Mouse (Mus musculus) neural tube, embryonic 13.5 days (tissue): ENCODE measurements around the gene Emb. TPM values are rescaled to one million over a fixed set of nuclear protein-coding genes. Genes with fewer than 3 reads are reported as not detected.
"Not testable (repeated sequence)": the region's sequence is repeated elsewhere in the genome, so short reads cannot be mapped to it uniquely, and the experiment has no call there.

Experiments
- ATAC-seq: fragments of 200-750 bp; cut with Nextera tagmentation; 2 replicates; pipeline ENCODE4 v1.8.0; 2017; ENCODE audit warnings: low read depth, mild to moderate bottlenecking, moderate TSS enrichment, moderate library complexity
- H3K27ac ChIP-seq: fragments of 300-500 bp; sonication (generic); replicated peaks from 2 replicates; pipeline ENCODE4 v1.5.1; 2015; ENCODE audit warnings: moderate library complexity, mild to moderate bottlenecking, inconsistent platforms
- H3K27me3 ChIP-seq: fragments of 300-500 bp; sonication (generic); 2 replicates; pipeline ENCODE4 v1.6.1; 2015; ENCODE audit warnings: mild to moderate bottlenecking, inconsistent platforms
- H3K36me3 ChIP-seq: fragments of 300-500 bp; sonication (generic); 2 replicates; pipeline ENCODE4 v1.6.1; 2015; ENCODE audit warnings: mild to moderate bottlenecking, inconsistent platforms
- H3K4me1 ChIP-seq: fragments of 300-500 bp; sonication (generic); replicated peaks from 2 replicates; pipeline ENCODE4 v1.6.1; 2015; ENCODE audit warnings: inconsistent platforms
- H3K4me2 ChIP-seq: fragments of 300-500 bp; sonication (generic); 2 replicates; pipeline ENCODE4 v1.6.1; 2015; ENCODE audit warnings: inconsistent platforms, mild to moderate bottlenecking, moderate library complexity
- H3K4me3 ChIP-seq: fragments of 300-500 bp; sonication (generic); 2 replicates; pipeline ENCODE4 v1.5.1; 2015; ENCODE audit warnings: mild to moderate bottlenecking, inconsistent platforms
- H3K9ac ChIP-seq: fragments of 300-500 bp; sonication (generic); 2 replicates; pipeline ENCODE4 v1.6.1; 2015; ENCODE audit warnings: moderate library complexity, mild to moderate bottlenecking, inconsistent platforms
- H3K9me3 ChIP-seq: fragments of 300-500 bp; sonication (generic); 2 replicates; pipeline ENCODE4 v1.6.1; 2016; ENCODE audit warnings: inconsistent platforms
- WGBS: fragments of 180-500 bp; shearing (Covaris S2); methylation state at CpG from one replicate; pipeline ENCODE4 v1.1.7; 2015; 5-methylcytosine and 5-hydroxymethylcytosine counted together
- polyA plus RNA-seq: library from polyadenylated mRNA; unstranded; fragments of >200 nt; fragmentation: Nextera tagmentation; extraction: Ambion mirVana; gene quantifications from 2 replicates; pipeline ENCODE4 v1.2.1, GENCODE M21; 2015

The Emb gene
- 15.4 and 15.6 TPM in 2 replicates for polyA plus RNA-seq

- WGBS: 89% methylated on average over 6 of the region's 6 CpGs
- H3K36me3 ChIP-seq: no peaks in the 10 kb centered on the region
- no peaks in the 10 kb centered on the region for H3K27me3 ChIP-seq
- H3K27ac ChIP-seq: no peak within 1 kb of the TSS
- no peaks in the 10 kb centered on the region for H3K4me1 ChIP-seq
- no peak within 1 kb of the TSS for H3K9ac ChIP-seq
- no peak within 1 kb of the TSS for H3K4me3 ChIP-seq
- H3K4me2 ChIP-seq: no peak within 1 kb of the TSS
- H3K9me3 ChIP-seq: no peaks in the 10 kb centered on the region
- no peak for ATAC-seq
These were observed at the start of gene Emb for GRCm38 (mm10) chr13:117208236-117208635. Gene Emb, plus strand, starts transcription at chr13:117208536.

DNA sequence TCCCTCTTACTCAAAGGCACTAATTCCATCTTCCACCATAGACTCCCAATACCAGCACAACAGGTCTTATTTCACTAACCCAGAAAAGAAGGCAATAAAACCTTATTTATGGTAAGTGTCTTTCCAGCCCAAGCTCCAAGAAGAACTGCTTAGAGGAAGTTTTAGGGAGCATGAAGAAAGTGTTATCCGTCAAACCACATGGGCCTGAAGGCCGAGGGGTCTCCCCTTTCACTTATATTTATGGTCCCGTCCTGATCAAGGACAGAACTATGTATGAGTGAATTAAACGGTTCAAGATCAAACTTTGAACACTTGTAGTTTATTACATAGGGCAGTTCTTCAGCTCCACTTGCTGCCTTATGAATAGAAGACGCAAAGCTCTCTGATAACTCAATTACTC is 44.4 kb upstream of the Emb start:
- Histone ChIP-seq H3K9me3 (peaks cover 3% of the 10 kb centered on the region; the same call in 1 of the 2 replicates), H3K9ac (no peak overlapping the region), H3K4me1 (no peaks in the 10 kb centered on the region), H3K4me2 (no peak overlapping the region), H3K4me3 (no peak overlapping the region), H3K36me3 (no peaks in the 10 kb centered on the region), H3K27ac (no peak overlapping the region), H3K27me3 (no peaks in the 10 kb centered on the region)
- 82% methylated on average over 5 of the region's 5 CpGs for WGBS
- no peak for ATAC-seq

DNA sequence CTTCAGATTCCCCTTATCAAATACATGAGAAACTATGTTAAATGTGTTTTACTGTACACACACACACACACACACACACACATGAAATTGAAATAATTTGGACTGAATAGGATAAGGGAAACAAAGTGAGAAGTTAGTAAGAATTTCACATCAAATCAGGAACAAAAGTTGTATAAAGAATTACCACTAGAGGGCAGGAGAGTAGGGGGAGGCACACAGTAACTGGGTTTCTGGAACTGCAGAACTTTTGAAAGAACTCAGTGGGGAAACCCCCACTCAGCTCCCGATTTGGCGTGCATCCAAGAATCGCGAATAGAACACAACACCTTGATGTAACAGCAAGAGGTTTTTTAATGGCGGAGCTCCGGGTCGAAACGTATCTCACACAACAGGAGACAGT is 43.3 kb upstream of the Emb start:
- no peaks in the 10 kb centered on the region for H3K4me1 ChIP-seq
- H3K9me3 ChIP-seq: peaks cover 3% of the 10 kb centered on the region; the same call in 1 of the 2 replicates
- no peaks in the 10 kb centered on the region for H3K27me3 ChIP-seq
- ATAC-seq: no peak
- H3K4me2 ChIP-seq: no peak overlapping the region
- H3K27ac ChIP-seq: no peak overlapping the region
- no peak overlapping the region for H3K9ac ChIP-seq
- no peak overlapping the region for H3K4me3 ChIP-seq
- no peaks in the 10 kb centered on the region for H3K36me3 ChIP-seq
- WGBS: 94% methylated on average over 8 of the region's 8 CpGs

DNA sequence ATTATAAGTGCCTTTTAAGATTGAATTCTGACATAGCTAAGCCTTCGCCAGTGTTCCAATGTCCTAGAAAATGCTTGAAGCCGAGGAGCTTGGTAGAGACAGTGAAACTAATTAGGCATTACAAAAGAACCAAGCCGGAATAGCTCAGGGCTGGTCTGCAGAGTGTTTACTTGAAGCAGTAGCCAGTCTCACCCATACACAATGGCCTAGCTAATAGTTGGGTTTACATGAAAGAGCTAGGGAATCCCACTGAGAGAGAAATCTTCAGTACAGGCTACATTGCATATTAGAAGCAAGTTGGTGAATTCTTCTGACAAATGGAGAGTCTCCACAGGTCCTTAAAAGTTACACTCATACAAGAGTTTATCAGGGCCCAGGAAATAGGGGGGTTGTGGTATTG is 27.4 kb upstream of the Emb start:
- H3K9me3 ChIP-seq, H3K27me3 ChIP-seq, ATAC-seq, H3K36me3 ChIP-seq, H3K27ac ChIP-seq, H3K4me1 ChIP-seq, H3K9ac ChIP-seq, H3K4me3 ChIP-seq, H3K4me2 ChIP-seq: not testable (repeated sequence)
- WGBS: 57% methylated on average over 3 of the region's 3 CpGs

- ATAC-seq: no peak
- Histone ChIP-seq H3K9ac (no peak overlapping the region), H3K36me3 (no peaks in the 10 kb centered on the region), H3K4me1 (no peaks in the 10 kb centered on the region), H3K27me3 (no peaks in the 10 kb centered on the region), H3K4me2 (no peak overlapping the region), H3K27ac (no peak overlapping the region), H3K9me3 (no peaks in the 10 kb centered on the region), H3K4me3 (no peak overlapping the region)
- 84% methylated on average over 6 of the region's 6 CpGs for WGBS
These were observed 25.0 kb upstream of the Emb start for GRCm38 (mm10) chr13:117183288-117183687.

GRCm38 (mm10) chr13:117185329-117185728 is 23.0 kb upstream of the Emb start:
- H3K9me3 ChIP-seq: no peaks in the 10 kb centered on the region
- 75% methylated on average over 6 of the region's 6 CpGs for WGBS
- H3K4me2 ChIP-seq: no peak overlapping the region

DNA sequence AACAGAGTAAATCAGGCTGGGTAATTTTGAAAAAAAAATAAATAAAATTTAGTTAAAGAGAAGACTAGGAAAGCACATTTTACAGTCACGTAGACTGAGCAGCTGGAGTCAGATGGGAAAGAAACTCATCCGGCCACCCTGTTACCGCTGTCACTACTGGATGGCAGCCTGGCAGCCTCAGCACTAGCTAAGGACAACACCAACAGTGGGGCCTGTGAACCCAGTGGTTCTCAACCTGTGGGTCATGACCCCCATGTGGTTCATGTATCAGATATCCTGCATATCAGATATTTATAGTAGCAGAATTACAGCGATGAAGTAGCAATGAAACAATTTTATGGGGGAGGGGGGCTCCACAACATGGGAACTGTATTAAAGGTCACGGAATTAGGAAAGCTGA is 16.2 kb upstream of the Emb start:
- ATAC-seq: no peak
- Histone ChIP-seq H3K4me2 (no peak overlapping the region), H3K36me3 (no peaks in the 10 kb centered on the region), H3K9ac (no peak overlapping the region), H3K4me3 (no peak overlapping the region), H3K9me3 (no peaks in the 10 kb centered on the region), H3K27me3 (no peaks in the 10 kb centered on the region), H3K27ac (no peak overlapping the region), H3K4me1 (no peaks in the 10 kb centered on the region)
- 85% methylated on average over 5 of the region's 5 CpGs for WGBS

More at GRCm38 (mm10) chr13:117185329-117185728, 23.0 kb upstream of the Emb start:
- Histone ChIP-seq H3K36me3 (no peaks in the 10 kb centered on the region), H3K27ac (no peak overlapping the region), H3K4me3 (no peak overlapping the region), H3K4me1 (no peaks in the 10 kb centered on the region), H3K9ac (no peak overlapping the region), H3K27me3 (no peaks in the 10 kb centered on the region)
- no peak for ATAC-seq

DNA sequence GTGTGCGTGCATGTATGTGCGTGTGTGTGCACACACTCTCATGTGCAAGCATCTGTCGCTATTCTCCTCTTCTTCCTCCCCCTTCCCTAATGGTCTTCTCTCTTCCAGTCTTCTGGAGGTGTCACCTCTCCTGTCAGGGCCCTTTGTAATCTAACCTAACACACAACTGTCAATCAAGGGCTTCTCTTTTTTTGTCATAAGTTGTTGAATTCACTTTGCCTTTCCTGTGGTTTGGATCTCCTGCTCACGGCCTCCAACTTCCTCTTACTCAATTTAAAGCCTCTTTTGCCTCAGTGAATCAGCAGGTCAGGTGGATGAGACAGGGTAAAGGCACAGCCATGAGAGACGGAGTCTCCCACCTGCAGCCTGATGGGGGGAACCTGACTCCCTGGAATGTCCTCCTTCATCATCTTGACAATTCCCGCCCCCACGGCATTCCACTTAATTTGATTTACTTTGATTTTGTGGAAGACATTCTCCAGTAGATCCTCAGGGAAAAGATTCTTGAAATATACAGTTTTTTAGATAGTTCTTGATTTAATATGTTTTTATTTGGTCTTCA is 14.8 kb upstream of the Emb start:
- no peak for ATAC-seq
- H3K9ac ChIP-seq: no peak overlapping the region
- H3K9me3 ChIP-seq: no peaks in the 10 kb centered on the region
- no peak overlapping the region for H3K27ac ChIP-seq
- 78% methylated on average over 7 of the region's 7 CpGs for WGBS
- no peaks in the 10 kb centered on the region for H3K36me3 ChIP-seq
- no peak overlapping the region for H3K4me3 ChIP-seq
- no peaks in the 10 kb centered on the region for H3K27me3 ChIP-seq
- no peak overlapping the region for H3K4me2 ChIP-seq
- H3K4me1 ChIP-seq: no peaks in the 10 kb centered on the region

DNA sequence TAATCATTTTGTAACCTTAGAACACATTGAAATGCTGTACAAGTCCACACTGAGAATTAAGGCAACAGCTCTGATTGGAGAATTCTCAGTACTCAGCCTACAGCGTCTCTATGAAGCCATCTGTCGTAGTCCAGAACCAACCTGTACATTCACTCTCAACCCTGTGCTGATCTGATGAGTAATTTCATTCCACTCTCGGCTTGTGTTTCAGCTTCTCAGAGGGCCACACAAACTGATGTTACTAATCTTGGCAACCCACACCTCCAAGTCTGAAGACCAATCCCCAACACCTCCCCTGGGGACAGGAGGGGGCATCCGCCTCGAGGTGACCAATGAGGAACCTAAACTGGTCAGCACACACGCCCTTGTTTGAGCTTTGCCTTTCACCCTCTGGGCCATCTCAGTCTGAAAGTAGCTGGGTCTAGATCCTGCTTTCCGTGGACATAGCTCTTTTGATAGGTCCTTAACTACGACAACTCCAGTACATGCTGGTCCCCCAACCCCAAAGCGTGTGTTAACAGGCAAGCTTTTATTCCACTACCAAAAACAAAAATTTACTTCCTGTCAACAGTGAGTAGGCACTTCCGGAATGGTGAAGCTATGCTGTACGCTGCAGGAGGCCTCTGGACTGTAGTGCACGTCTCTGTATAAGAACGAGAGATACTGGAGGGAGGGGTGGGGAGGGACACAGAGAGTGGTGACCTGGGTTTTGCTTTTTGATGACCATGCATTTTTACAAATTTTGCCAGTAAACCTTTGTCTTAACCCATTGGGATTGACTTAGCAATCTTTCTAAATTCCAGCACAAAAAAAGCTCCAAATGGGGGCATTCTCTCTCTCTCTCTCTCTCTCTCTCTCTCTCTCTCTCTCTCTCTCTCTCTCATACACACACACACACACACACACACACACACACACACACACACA is 12.5 kb upstream of the Emb start:
- no peak for ATAC-seq
- Histone ChIP-seq H3K4me1 (no peaks in the 10 kb centered on the region), H3K9ac (no peak overlapping the region), H3K27me3 (no peaks in the 10 kb centered on the region), H3K36me3 (no peaks in the 10 kb centered on the region), H3K4me2 (no peak overlapping the region), H3K4me3 (no peak overlapping the region), H3K9me3 (no peaks in the 10 kb centered on the region), H3K27ac (no peak overlapping the region)
- WGBS: 85% methylated on average over 13 of the region's 13 CpGs

DNA sequence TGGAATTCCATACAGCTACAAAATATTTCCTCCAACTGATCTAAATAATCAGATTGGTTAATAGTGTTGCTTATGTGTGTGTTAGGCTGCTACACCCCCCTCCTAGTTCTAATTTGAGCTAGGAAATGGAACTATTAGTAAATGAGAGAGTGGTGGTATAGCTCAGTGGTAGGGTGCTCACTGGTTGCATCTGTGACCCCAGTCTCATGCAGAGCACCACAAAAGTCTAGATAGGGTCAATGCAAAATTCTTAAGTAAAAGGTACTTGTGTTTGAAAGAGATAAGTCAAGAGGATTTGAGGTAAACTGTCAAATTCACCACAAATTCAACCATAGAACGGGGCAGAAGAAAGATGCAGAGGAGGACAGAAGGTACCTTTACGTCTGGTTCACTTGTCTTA is 10.7 kb upstream of the Emb start:
- Histone ChIP-seq H3K9ac (no peak overlapping the region), H3K4me2 (no peak overlapping the region), H3K27me3 (no peaks in the 10 kb centered on the region), H3K36me3 (no peaks in the 10 kb centered on the region), H3K4me3 (no peak overlapping the region), H3K27ac (no peak overlapping the region), H3K9me3 (no peaks in the 10 kb centered on the region), H3K4me1 (no peaks in the 10 kb centered on the region)
- ATAC-seq: no peak
- 98% methylated on average over 2 of the region's 2 CpGs for WGBS

GRCm38 (mm10) chr13:117198402-117199083 is 9.8 kb upstream of the Emb start:
- no peaks in the 10 kb centered on the region for H3K27me3 ChIP-seq
- ATAC-seq: no peak
- H3K27ac ChIP-seq: no peak overlapping the region
- H3K4me1 ChIP-seq: no peaks in the 10 kb centered on the region
- no peak overlapping the region for H3K4me3 ChIP-seq
- no peaks in the 10 kb centered on the region for H3K36me3 ChIP-seq
- H3K9ac ChIP-seq: no peak overlapping the region
- no peaks in the 10 kb centered on the region for H3K9me3 ChIP-seq
- WGBS: 90% methylated on average over 7 of the region's 7 CpGs
- H3K4me2 ChIP-seq: no peak overlapping the region

GRCm38 (mm10) chr13:117202755-117203471 is 5.4 kb upstream of the Emb start:
- Histone ChIP-seq H3K4me1 (no peaks in the 10 kb centered on the region), H3K4me3 (no peak overlapping the region), H3K27me3 (no peaks in the 10 kb centered on the region), H3K9ac (no peak overlapping the region), H3K36me3 (no peaks in the 10 kb centered on the region), H3K9me3 (no peaks in the 10 kb centered on the region), H3K27ac (no peak overlapping the region), H3K4me2 (no peak overlapping the region)
- WGBS: 47% methylated on average over 22 of the region's 22 CpGs
- ATAC-seq: peak; percentile 69
